Mouse (Mus musculus) midbrain, embryonic 14.5 days (tissue): ENCODE data around the gene Wdr70. TPM values are rescaled to one million over a fixed set of nuclear protein-coding genes. Genes with fewer than 3 reads are reported as not detected.
A peak's percentile ranks its signal among the peaks of the same experiment; 100 is the strongest.

Experiments used
- ATAC-seq: fragments of 200-750 bp; cut with Nextera tagmentation; 2 replicates; pipeline ENCODE4 v1.8.0; 2017; ENCODE audit warnings: moderate number of reproducible peaks, moderate library complexity; ENCODE audit not compliant: low FRiP score, low TSS enrichment
- DNase-seq: peaks from one replicate; pipeline ENCODE4 v3.0.0-alpha.2; 2015
- H3K27ac ChIP-seq: fragments of 300-500 bp; sonication (generic); replicated peaks from 2 replicates; pipeline ENCODE4 v1.5.1; 2014; ENCODE audit warnings: mild to moderate bottlenecking, low read depth, low read length, moderate library complexity
- H3K27me3 ChIP-seq: fragments of 300-500 bp; sonication (generic); 2 replicates; pipeline ENCODE4 v1.6.1; 2014; ENCODE audit warnings: low read length, control low read depth, mixed read lengths; ENCODE audit not compliant: control insufficient read depth, insufficient read depth
- H3K36me3 ChIP-seq: fragments of 300-500 bp; sonication (generic); 2 replicates; pipeline ENCODE4 v1.6.1; 2014; ENCODE audit warnings: low read length, control low read depth; ENCODE audit not compliant: control insufficient read depth, insufficient read depth
- H3K4me1 ChIP-seq: fragments of 300-500 bp; sonication (generic); 2 replicates; pipeline ENCODE4 v1.6.1; 2014; ENCODE audit warnings: mild to moderate bottlenecking, antibody characterized with exemption, low read length, control low read depth; ENCODE audit not compliant: control insufficient read depth, insufficient read depth
- H3K4me2 ChIP-seq: fragments of 300-500 bp; sonication (generic); 2 replicates; pipeline ENCODE4 v1.6.1; 2014; ENCODE audit warnings: mild to moderate bottlenecking, low read length, moderate library complexity
- H3K4me3 ChIP-seq: fragments of 300-500 bp; sonication (generic); replicated peaks from 2 replicates; pipeline ENCODE4 v1.5.1; 2014; ENCODE audit warnings: low read depth, low read length
- H3K9ac ChIP-seq: fragments of 300-500 bp; sonication (generic); replicated peaks from 2 replicates; pipeline ENCODE4 v1.6.1; 2014; ENCODE audit warnings: mild to moderate bottlenecking, low read length, moderate library complexity
- H3K9me3 ChIP-seq: fragments of 300-500 bp; sonication (generic); 2 replicates; pipeline ENCODE4 v1.6.1; 2016; ENCODE audit warnings: low read length, control low read depth, mixed read lengths; ENCODE audit not compliant: control insufficient read depth
- WGBS: fragments of 180-500 bp; shearing (Covaris S2); extraction: QIAGEN DNeasy Blood & Tissue Kit; methylation state at CpG from one replicate; pipeline ENCODE4 v1.1.7; 2014; 5-methylcytosine and 5-hydroxymethylcytosine counted together
- polyA plus RNA-seq: library from polyadenylated mRNA; unstranded; fragments of >200 nt; fragmentation: Nextera tagmentation; extraction: Ambion mirVana; gene quantifications from 2 replicates; pipeline ENCODE4 v1.2.1, GENCODE M21; 2014

Gene Wdr70
- polyA plus RNA-seq, 1 experiment from 2014 or later, result 70.6 TPM

GRCm38 (mm10) chr15:7935571-7936165 lies 163.3 kb downstream of the Wdr70 start:
- no peaks in the 10 kb centered on the region for H3K36me3 ChIP-seq
- H3K4me1 ChIP-seq, result no peaks in the 10 kb centered on the region
- H3K9me3 ChIP-seq, result no peaks in the 10 kb centered on the region
- no peak overlapping the region for H3K9ac ChIP-seq
- H3K27ac ChIP-seq, result no peak overlapping the region
- no peak overlapping the region for H3K4me2 ChIP-seq
- DNase-seq (no peak), ATAC-seq (no peak)
- H3K27me3 ChIP-seq, result no peaks in the 10 kb centered on the region
- no peak overlapping the region for H3K4me3 ChIP-seq
- 77% methylated on average over 7 of the region's 7 CpGs for WGBS

- Histone ChIP-seq H3K27ac (no peak overlapping the region), H3K4me3 (no peak overlapping the region), H3K4me1 (no peaks in the 10 kb centered on the region), H3K27me3 (no peaks in the 10 kb centered on the region), H3K9ac (no peak overlapping the region), H3K9me3 (no peaks in the 10 kb centered on the region), H3K36me3 (no peaks in the 10 kb centered on the region), H3K4me2 (no peak overlapping the region)
- DNase-seq, result no peak
- ATAC-seq, result no peak
- WGBS, result 72% methylated on average over 4 of the region's 4 CpGs
These were observed 164.4 kb downstream of the Wdr70 start for GRCm38 (mm10) chr15:7934580-7934979.

DNA sequence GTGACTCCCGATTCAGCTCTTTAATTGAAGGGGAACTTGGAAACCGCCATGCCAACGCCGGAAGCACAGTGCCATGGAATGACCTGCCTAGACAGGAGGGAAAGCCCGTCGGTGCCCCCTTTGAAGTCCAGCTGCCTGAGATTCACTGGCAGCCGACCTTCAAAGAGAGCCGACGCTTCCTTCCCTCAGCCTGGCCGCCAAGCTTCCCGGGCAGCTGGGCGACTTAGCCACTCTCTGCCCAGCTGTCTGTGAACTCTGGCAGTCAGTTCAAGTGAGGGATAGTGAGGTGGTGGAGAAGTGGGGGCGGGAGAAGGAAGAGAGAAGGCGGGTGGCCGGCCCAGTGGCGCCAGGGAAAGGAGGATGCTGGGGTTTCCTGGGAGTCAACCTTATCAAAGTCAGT lies 164.9 kb downstream of the Wdr70 start:
- ATAC-seq (no peak), DNase-seq (peak; percentile 24)
- no peak overlapping the region for H3K27ac ChIP-seq
- H3K27me3 ChIP-seq, result no peaks in the 10 kb centered on the region
- no peak overlapping the region for H3K9ac ChIP-seq
- no peak overlapping the region for H3K4me2 ChIP-seq
- no peaks in the 10 kb centered on the region for H3K9me3 ChIP-seq
- H3K4me1 ChIP-seq, result no peaks in the 10 kb centered on the region
- no peaks in the 10 kb centered on the region for H3K36me3 ChIP-seq
- H3K4me3 ChIP-seq, result no peak overlapping the region
- WGBS, result 61% methylated on average over 16 of the region's 16 CpGs

DNA sequence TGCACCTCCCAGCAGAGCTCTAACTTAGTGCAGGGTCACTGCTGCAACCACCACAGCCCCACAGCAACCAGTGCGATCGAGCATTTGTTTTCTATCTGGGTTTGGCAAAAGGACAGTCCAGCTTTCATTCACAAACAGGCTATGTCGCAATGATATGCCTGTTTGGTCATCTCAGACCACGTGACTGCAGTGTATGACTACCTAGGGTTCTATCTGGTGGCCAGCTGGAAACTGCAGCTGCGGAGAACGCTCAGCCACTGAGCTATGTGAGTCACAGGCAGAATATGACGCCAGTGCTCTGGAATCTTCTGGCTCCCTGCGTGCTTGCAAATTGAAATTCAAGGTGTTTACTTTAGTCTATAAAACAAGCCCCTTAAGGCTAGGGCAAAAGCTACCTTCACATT lies 167.4 kb downstream of the Wdr70 start:
- WGBS, result 93% methylated on average over 8 of the region's 8 CpGs
- Histone ChIP-seq H3K4me1 (no peaks in the 10 kb centered on the region), H3K4me3 (no peak overlapping the region), H3K27me3 (no peaks in the 10 kb centered on the region), H3K4me2 (no peak overlapping the region), H3K9me3 (no peaks in the 10 kb centered on the region), H3K27ac (no peak overlapping the region), H3K36me3 (no peaks in the 10 kb centered on the region), H3K9ac (no peak overlapping the region)
- DNase-seq, result no peak
- ATAC-seq, result no peak

- DNase-seq (no peak), ATAC-seq (no peak)
- Histone ChIP-seq H3K4me1 (no peaks in the 10 kb centered on the region), H3K9ac (no peak overlapping the region), H3K36me3 (no peaks in the 10 kb centered on the region), H3K27me3 (no peaks in the 10 kb centered on the region), H3K27ac (no peak overlapping the region), H3K4me2 (no peak overlapping the region), H3K9me3 (no peaks in the 10 kb centered on the region), H3K4me3 (no peak overlapping the region)
- WGBS, result 96% methylated on average over 4 of the region's 4 CpGs
These were observed 173.6 kb downstream of the Wdr70 start for GRCm38 (mm10) chr15:7925382-7925781.

DNA sequence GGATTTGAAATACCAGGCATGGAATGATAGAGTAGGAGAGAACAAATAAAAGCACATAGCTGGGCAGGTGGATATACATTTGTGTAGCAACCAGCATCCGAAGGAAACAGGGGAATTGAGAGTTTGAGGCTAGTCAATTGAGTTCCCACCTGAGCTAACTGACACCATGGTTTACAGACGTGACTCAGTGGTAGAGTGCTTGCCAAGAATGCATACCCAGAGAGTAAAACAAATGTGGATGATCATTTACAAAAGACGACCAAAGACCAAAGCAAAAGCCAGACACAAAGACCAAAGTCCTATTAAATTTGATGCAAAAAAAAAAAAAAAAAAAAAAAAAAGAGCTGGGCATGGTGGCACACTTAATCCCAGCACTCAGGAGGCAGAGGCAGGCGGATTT lies 175.7 kb downstream of the Wdr70 start:
- no peaks in the 10 kb centered on the region for H3K4me1 ChIP-seq
- no peak overlapping the region for H3K4me3 ChIP-seq
- ATAC-seq, result no peak
- WGBS, result 96% methylated on average over 4 of the region's 4 CpGs
- no peak overlapping the region for H3K27ac ChIP-seq
- no peak overlapping the region for H3K4me2 ChIP-seq
- H3K9ac ChIP-seq, result no peak overlapping the region
- no peaks in the 10 kb centered on the region for H3K9me3 ChIP-seq
- no peaks in the 10 kb centered on the region for H3K27me3 ChIP-seq
- no peak for DNase-seq
- no peaks in the 10 kb centered on the region for H3K36me3 ChIP-seq

DNA sequence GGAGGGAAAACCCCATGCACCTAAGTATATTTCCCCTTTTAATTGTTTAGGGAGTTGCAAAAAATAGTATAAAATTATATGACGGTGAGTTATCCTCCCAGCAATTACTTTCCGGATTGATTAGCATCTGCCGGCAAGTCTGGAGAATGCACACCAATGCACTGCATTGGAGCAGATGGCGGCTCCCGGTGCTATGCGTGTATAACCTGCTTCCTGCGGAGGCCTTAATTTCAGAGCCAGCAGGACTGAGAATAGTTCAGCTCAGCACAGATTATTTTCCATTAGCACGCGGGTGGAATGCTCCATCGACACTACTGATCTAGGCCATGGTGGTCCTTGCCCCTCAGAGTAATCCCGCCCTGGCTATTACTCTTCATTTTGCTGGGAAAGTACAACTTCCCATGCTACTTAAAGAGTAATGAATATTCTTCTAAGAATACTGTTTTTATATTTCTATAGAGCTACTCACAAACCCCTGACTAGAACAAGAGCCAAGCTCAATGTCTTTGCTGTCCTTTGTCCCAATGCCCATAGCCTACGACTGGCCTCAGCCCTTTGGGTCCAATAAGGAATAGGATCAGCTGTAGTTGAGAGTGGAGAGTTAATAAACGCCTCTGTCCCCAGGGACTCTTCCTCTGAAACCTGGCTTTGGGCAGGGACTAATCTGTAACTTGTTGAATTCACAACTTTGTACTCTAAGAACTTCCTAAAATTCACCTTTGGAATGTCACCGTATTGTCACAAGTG lies 176.5 kb downstream of the Wdr70 start:
- H3K9me3 ChIP-seq, result no peaks in the 10 kb centered on the region
- H3K27ac ChIP-seq, result no peak overlapping the region
- WGBS, result 94% methylated on average over 14 of the region's 14 CpGs
- H3K27me3 ChIP-seq, result no peaks in the 10 kb centered on the region
- H3K4me2 ChIP-seq, result no peak overlapping the region
- DNase-seq (no peak), ATAC-seq (no peak)
- H3K4me3 ChIP-seq, result no peak overlapping the region
- no peak overlapping the region for H3K9ac ChIP-seq
- H3K36me3 ChIP-seq, result no peaks in the 10 kb centered on the region
- H3K4me1 ChIP-seq, result no peaks in the 10 kb centered on the region

DNA sequence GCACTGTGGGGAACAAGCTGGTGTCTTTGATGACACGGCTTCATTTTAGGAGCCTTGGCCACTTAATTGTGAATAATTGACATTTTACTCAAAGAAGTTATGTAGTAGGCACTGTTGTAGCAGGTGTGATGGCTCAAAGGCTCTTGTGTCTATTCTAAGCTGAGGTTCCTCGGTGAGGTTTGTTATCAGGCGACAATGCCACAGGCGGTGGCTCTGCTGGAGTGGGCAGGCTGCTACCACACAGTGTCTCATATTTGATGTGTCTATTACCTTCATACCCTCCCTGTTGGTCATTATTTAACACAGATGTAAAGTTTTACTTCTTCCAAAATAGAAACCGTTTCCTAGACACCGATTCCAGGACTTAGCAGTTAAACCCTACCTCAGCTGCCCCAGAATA lies 177.9 kb downstream of the Wdr70 start:
- no peaks in the 10 kb centered on the region for H3K27me3 ChIP-seq
- H3K4me2 ChIP-seq, result no peak overlapping the region
- 88% methylated on average over 6 of the region's 6 CpGs for WGBS
- ATAC-seq, result no peak
- no peaks in the 10 kb centered on the region for H3K36me3 ChIP-seq
- DNase-seq, result no peak
- no peak overlapping the region for H3K27ac ChIP-seq
- H3K9me3 ChIP-seq, result no peaks in the 10 kb centered on the region
- H3K9ac ChIP-seq, result no peak overlapping the region
- H3K4me3 ChIP-seq, result no peak overlapping the region
- H3K4me1 ChIP-seq, result no peaks in the 10 kb centered on the region

DNA sequence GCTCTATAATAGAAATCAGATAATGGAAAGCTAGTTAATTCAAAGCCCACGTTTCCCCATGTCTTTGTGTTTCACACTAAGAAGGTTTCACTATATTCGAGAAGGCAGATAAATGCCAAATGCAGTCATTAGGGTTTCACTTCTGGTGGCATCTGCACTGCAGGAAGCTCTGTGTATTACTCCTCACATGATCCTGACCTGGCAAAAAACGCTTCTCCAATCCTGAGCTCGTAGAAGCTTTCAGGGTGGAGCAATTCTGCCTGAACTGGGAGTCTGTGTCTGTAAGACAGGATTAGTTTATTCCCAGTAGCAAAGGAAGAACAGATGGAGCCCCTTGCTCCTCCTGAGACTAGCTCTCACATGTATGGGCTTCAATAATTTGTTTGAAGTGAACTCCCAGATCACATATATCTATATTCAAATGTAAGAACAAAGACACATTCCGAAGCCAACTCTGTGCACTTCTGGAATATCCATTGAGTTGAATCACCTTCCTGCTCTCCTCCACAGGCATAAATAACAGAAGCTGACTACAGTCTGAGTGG lies 192.4 kb downstream of the Wdr70 start:
- 37% methylated on average over 5 of the region's 5 CpGs for WGBS
- Histone ChIP-seq H3K36me3 (no peaks in the 10 kb centered on the region), H3K4me2 (no peak overlapping the region), H3K4me1 (0 out of 2 replicates have a peak, but pooled peaks cover 3% of the 10 kb centered on the region), H3K27me3 (no peaks in the 10 kb centered on the region), H3K4me3 (no peak overlapping the region), H3K27ac (peak overlapping the region; percentile 42; the same call in 1 of the 2 replicates), H3K9me3 (no peaks in the 10 kb centered on the region), H3K9ac (no peak overlapping the region)
- 0 out of 2 replicates have a peak, but pooled peaks have one; percentile 43 for ATAC-seq
- peak; percentile 31 for DNase-seq
